Mouse (Mus musculus): ENCODE data around the gene Hoxa9. TPM values are rescaled to one million over a fixed set of nuclear protein-coding genes. Genes with fewer than 3 reads are reported as not detected.

The Hoxa9 gene
- total RNA-seq, 2 experiments from 2014 or later, result not detected

DNA sequence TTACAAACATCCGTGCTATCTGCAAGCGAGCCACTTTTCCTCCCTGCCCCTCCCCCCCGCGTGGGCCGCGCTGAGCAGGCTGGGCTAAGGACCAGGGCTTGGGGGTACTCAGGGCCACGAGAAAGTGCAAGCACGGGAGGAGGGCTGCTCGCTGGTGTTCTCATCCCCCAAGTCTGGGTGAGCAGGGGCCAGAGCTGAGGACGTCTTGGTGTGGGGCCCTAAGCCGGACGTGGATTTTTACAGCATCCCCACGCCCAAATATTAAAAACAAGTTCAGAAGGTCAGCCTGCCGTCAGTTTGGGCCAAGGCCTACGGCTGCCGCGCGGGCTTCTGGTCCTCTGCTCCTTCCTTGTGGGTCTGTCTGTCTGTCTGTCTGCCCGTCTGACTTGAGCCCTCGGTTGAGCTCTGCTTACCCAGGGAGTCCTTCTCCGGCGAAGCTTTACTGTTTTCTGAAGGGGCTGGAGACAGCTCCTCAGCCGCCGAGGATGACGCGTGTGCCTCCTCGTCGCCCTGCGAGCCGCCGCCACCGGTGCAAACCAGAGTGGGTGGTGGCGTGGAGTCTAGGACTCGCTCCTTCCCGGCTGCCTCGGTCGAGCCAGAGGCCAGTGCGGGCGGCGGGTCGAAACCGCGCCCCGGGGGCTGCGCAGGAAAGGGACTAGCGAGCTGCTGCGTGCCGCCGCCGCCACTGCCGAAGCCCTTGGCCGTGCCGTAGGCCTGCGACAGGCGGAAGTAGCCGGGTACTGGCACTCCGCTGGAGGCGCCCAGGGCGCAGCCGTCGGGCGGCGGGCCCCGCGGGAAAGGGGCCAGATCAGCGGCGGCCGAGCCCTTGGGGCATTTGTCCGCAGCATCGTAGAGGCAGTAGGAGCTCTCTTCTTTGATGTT, 2.9 kb upstream of the Hoxa9 start:
- DNase-seq (ENCODE audit: low spot score in 2 of 2), result peak in 1 of 2 experiments; percentile 7
- intact Hi-C loops (cut with DNase I), result no loop called here

DNA sequence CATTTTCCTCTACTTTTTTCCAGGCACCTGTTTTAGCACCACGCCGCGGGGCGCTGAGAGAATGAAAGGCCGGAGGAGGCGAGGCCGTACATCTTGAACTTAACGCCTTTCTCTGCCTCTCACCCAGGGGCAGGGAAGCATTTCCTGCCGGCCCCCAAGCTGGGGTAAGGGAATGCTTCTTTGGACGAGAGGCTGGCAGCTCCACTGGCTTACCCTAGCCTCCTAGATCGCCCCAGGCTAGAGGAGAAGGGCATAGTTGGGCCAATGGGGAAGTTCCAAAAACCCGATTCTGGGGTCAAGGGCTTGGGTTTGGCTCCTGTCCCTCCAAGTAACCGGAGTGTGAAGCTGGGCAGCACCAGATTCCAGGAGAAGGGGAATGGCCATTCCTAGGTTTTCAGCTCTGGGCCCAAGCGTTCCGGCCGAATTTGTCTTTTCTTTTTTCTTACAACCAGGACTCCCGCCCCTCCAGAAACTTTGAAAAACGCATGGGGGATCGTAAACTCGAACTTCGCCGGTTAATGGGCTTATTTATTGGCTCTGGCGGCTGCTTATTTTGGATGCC, 2.2 kb upstream of the Hoxa9 start:
- intact Hi-C loops (cut with DNase I), result no loop called here
- DNase-seq (ENCODE audit: low spot score in 2 of 2), result no peak

DNA sequence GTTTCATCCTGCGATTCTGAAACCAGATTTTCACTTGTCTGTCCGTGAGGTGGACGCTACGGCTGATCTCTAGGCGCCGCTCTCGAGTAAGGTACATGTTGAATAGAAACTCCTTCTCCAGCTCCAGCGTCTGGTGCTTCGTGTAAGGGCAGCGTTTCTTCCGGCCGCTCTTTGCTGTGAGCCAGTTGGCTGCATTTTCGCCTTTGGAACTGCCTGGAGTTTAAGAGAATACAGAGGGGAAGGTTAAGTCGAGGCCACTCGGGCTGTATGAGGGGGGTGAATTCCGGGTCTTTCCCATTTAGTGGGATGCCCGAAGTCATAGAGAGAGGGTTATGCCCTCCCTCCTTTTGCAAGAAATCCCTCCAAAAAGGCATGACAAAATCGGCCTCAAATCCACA, 1.7 kb upstream of the Hoxa9 start:
- intact Hi-C loops (cut with DNase I), result no loop called here
- peak in 1 of 2 experiments; percentile 13 for DNase-seq (ENCODE audit: low spot score in 2 of 2)

DNA sequence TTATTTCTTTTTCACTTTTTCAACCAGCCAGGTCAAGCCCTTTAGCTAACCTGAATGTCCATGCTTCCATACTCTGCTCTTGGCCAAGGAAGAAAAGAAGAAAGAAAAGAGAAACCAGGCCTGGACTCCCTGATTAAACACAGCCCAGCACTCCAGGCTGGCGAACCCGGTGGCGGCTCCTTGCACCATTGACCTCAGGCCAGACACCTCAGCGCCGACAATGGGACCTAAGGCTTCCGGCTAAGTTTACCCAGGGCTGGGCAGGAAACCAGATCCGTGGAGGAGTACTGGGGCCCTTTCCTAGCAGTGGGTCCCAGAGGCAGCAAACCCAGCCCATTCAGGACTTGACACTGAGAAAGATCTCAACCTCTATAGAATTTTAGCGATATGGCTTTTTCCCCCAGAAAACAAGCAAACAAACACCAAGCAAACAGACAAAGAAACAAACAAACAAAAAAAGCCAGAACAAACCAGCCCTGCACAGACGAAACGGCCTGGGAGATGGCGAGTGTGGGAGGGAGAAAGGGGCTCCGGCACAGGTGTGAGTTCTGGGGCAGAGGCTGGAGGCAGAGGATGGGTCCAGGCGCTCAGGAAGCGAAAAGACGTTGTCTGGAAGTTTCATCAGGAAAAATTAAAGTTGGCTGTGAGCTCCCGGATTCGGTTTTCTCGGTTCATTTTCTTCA, 1.1 kb upstream of the Hoxa9 start:
- DNase-seq (ENCODE audit: low spot score in 2 of 2), result no peak
- intact Hi-C loops (cut with DNase I), result no loop called here

DNA sequence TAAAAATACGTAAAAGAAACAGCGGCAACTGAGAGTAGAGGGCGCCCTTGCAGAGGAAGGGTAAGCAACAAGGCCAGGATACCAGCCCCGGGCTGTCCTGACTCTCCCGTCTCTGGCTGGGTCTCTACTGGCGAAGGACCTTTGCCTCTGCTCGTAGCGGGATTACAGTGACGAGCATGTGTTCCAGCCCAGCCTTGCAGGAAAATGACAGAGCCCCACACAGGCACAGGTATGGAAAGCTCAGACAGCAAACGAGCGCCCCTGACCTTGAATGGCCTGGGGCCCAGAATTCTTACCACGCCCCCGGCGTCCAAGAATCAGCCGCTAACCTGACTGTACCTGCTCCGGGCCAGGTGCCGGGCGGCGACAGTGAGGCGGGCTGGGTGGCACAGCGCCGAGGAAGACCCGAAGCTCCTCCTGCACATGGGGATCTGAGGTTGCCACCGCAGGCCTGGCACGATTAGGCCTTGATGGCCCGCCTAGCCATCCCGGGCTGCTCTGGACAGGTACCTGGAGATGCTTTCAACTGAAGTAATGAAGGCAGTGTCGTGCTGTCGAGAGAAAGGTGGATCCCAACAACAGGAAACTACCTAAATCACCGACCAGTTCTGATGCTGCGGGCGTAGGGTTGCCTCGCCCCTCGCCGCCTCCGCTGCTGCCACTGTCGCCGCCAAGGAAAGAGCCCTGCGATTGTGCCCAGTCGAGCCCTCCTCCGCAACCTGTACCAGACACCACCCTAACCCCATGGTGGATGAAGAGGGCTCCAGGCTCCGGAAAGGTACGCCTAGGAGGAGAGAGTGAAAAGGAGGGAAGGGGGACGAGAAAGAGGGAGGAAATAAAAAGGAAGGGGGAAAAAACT, 1.1 kb downstream of the Hoxa9 start:
- DNase-seq (ENCODE audit: low spot score in 2 of 2), result peak in 1 of 2 experiments; percentile 3
- intact Hi-C loops (cut with DNase I), result no loop called here

DNA sequence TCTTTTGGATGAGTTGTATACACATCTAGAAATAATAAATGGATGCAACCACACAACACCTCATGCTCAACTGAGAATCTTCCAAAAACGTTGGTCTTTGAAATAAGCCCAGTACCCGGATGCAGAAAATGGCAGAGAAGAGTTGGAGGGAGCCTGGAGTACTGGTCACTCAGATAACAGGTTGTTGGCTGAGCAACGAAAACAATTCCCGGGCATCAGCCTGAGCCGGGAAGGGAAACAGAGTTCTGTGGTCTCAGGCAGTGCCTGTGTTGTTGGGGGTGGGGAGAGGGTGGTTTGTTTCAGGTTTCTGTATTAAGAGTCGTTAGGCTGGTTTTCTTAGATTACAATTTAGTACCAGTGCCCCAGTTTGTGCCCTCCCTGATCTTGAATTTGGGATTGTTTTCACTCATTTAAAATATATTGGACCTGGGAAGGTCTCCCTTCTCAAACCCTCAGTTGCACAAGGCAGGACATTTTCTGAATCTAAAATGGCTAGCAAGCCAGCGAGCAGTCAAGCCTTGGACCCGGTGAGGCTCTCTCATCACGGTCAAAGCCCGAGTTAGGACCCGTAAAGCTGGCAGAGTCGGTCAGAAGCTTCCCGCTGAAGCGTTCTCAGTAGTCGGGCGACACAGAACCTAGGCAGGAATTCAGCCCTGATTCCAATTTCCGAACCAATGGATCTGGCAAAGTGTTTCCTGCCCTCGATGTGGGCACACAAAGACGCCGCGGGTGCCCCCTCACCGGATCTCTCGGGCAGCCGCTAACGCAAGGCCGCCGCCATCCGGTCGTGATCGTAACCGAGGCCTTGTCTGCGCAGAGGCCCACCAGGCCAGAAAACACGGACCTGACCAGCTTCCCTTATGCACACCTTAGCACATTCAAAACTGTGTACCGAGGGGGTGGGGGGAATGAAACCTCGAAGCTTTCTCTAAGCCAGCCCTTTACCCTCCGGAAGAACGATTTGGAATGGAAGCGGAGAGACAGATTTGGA, 2.1 kb downstream of the Hoxa9 start:
- intact Hi-C loops (cut with DNase I), result no loop called here
- no peak for DNase-seq (ENCODE audit: low spot score in 2 of 2)

DNA sequence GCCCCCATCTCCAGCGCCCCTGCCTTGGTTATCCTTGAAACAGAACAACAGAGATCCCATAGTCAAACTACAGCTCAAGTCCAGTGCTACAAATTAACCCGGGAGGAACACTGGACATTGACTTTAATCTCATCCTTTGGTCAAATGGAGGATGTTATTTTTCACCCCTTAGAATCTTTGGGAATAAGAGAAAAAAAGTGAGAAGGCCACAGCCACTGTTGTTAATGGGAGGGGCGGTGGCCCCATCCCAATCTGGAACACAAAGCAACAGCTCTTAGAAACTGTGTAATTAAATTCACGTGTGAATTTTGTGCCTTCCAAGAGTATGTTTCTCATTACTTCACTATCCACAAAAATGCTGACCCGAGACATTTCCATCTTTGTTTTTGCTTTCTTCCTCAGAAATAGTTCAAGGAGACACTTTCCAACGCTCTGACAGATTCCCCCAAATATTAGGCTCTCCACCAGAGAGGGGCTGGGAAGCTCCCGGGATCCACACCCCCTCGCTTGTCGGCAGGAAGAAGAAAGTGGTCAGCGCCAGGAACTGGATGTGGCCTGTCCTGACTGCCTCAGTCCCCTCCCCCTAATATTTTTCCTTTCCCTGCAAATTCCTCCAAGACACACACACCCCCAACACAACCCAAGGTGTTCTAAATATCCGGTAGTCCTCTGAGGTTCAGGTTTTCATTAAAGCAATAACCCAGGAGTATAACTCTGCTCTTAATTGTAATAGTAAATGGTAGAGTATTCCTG, 3.2 kb downstream of the Hoxa9 start:
- DNase-seq (ENCODE audit: low spot score in 2 of 2), result no peak
- intact Hi-C loops (cut with DNase I), result no loop called here

DNA sequence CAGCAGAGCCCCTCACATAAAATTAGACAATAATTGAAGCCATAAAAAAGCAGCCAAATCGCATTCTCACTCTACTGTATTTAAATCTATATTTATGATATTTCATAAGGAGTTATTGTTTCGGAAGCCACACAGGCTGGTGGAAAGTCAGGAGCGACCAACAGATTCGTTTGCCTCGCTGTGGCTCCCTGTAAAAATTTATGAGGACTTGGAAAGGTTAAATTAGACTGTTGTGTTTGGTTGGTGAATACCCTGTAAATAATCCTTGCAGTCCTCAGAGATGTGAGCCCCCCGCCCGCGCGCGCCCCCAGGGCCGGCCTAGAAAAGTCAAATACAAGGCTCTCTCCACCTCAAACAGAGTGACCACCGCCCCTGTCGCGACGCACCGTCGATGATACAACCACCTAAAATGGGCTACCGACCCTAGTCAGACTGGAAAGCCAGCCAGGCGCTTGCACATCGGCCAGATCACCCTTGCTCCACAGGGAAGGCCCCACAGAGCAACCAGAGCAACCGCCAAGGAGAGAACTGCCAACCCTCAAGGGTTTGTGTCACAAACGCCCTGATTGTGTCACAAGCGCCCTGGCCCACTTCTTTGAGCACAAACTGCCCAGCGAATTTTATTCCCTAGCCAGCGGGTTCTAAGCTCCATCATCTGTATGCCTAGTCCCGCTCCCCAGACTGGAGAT, 4.2 kb downstream of the Hoxa9 start:
- DNase-seq (ENCODE audit: low spot score in 2 of 2), result no peak
- intact Hi-C loops (cut with DNase I), result no loop called here

DNA sequence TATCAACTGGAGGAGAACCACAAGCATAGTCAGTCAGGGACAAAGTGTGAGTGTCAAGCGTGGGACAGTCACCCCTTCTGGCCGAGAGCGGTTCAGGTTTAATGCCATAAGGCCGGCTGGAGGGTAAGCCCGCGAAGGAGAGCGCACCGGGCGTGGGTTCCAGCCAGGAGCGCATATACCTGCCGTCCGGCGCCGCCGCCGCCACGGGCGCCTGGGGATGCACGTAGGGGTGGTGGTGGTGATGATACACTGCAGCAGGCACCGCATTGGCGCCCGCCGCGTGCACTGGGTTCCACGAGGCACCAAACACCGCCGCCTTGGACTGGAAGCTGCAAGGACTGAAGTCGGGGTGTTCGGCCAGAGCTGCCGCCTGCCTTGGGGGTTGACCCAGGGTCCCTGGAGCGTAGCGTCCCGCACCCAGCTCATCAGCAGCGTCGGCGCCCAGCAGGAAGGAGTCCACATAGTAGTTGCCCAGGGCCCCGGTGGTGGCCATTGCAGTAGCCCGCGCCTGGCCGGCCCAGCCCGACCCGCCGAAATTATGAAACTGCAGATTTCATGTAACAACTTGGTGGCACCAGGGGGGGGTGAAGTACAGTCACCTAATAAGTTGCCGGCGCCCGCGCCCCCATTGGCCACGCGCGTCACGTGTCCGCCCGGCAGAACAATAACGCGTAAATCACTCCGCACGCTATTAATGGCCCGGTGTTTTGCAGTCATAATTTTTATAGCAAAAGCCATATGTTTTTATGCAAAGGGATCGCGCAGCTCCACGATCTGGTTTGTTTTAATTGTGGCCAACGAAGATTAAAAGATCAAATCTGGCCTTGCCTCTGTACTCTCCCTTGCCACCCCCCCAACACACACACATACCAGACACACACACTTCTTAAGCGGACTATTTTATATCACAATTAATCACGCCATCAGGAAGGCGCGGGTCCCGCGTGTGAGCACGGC, 5.0 kb downstream of the Hoxa9 start:
- intact Hi-C loops (cut with DNase I), result no loop called here
- DNase-seq (ENCODE audit: low spot score in 2 of 2), result no peak

DNA sequence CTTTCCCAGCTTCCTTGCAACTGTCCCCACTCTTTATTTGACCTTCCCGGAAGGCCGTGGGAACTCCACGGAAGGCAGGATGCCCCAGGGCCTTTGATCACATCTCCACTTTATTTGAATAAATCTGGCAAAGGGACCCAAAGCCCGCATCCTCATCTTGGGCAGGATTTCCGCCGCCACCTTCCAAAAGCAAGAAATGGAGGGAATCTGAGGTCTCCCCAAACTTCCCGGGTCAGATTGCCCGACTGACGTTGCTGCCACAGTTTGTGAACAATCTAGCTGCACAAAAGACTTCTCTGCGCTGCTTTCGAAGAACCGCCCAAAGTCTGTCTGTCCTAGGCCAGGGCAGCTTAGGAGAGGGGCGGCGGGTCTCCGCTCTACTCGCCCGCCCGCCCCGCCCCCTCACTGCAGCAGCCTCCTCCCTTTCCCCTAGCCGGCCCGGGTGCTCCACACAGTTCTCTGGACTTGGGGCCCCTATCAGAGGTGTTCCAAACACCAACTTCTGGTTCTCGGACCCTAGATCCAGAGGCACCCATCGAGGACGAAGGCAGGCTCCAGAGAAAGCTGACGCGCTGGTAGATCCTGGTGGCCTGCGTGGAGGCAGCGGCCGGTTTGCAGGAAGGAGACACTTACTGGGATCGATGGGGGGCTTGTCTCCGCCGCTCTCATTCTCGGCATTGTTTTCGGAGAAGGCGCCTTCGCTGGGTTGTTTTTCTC, 5.8 kb downstream of the Hoxa9 start:
- DNase-seq (ENCODE audit: low spot score in 2 of 2), result no peak
- intact Hi-C loops (cut with DNase I), result loop anchor here (5.0 kb wide), 1 partner anchor 353 kb away; no protein-coding TSS in a partner anchor

DNA sequence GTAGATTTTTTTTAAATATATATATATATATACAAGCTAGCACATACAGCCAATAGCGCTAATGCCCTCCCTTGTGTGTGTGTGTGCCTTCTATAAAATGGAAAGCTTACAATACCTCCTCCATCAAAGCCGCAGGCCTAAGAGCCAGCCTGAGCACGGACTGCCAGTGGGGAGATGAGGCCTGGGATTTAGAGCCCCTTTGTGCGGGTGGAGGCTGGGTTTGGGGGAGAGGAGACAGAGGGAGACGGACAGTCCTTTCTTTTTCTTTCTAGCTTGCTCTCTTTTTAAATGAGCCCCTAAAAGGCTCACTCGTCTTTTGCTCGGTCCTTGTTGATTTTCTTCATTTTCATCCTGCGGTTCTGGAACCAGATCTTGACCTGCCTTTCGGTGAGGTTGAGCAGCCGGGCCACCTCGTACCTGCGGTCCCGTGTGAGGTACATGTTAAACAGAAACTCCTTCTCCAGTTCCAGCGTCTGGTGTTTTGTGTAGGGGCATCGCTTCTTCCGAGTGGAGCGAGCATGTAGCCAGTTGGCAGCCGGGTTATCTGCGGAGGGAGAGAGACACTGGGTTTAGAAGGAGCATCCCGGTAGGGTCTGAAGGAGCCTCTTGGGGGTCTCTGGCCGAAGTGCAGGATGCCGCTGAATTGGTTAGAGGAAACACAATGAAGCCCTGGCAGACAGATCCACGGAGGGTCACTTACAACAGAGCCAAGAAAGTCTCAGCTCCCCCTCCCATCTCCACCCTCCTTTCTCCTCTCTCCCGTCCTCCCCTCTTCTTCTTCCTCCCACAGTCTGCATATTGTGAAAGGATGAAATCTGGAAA, 6.7 kb downstream of the Hoxa9 start:
- DNase-seq (ENCODE audit: low spot score in 2 of 2), result no peak
- intact Hi-C loops (cut with DNase I), result loop anchor here (5.0 kb wide), 1 partner anchor 352 kb away; no protein-coding TSS in a partner anchor

DNA sequence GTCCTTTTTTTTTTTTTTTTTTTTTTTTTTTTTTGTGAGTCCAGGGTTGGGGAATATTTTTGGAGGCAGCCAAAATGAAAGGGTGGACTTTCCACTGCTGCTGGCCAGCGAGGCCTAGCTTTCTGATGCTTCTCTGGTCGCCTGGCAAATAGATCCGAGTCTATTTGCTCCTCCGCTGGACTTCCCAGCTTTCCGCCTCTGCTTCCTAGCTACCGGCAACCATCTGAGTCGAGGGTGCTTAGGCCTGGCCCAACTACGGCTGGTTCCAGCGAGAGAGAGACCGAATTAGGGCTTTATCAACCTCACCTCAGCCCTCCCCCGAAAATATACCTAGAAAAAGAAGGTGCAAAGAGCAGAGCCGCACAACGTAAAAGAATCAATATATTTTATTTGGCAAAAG, 8.2 kb downstream of the Hoxa9 start:
- intact Hi-C loops (cut with DNase I), result loop anchor here (5.0 kb wide), 1 partner anchor 350 kb away; no protein-coding TSS in a partner anchor

DNA sequence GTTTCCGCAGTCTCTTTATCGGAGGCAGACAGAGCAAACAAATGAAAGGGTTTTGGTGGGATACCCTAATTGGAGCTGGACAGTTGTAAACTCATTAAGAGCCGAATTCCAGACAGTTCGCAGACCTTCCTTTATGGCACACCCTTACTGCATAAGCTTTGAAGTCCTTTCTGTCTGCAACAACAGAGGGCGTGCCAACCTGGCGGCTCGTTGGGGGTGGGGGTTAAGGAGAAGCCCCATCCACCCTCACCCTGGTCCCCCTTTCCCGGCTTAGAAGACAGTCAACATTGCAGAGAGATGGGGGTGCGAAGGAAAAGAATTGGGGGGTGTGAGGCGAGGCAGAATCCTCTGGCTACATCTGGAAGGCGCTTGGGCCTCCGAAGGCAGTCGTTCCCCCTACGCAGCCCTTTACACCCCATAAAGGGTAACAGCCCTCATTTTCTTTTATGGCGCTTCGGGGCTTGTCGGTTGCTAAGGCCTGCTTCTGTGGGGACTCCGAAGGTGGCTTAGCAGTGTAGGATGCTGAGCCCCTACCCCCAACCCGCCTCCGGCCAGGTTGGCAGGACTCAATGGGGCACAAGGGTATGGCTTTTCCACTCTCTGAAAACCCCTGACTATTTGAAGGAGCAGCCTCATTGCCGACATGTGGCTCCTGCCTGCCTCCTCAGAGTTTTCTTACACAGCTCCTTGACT, 8.8 kb downstream of the Hoxa9 start:
- intact Hi-C loops (cut with DNase I), result loop anchor here (2.0 to 5.0 kb wide), 2 partner anchors 350 to 635 kb away; no protein-coding TSS in a partner anchor
- no peak for DNase-seq (ENCODE audit: low spot score in 2 of 2)

More for the DNA sequence above, 8.2 kb downstream of the Hoxa9 start:
- DNase-seq (ENCODE audit: low spot score in 2 of 2), result no peak
